Mouse (Mus musculus) splenic B cell, adult 2 months (primary cell): ENCODE measurements around the gene Aldh6a1.
A peak's percentile ranks its signal among the peaks of the same experiment; 100 is the strongest.

ENCODE experiments used
- DNase-seq: peaks from one replicate; pipeline ENCODE4 v3.0.0-alpha.2; 2011; ENCODE audit warnings: low read depth, low spot score
- H3K27me3 ChIP-seq: 2 replicates; pipeline ENCODE4 v1.6.1; 2012; ENCODE audit warnings: mild to moderate bottlenecking, low read length, moderate library complexity, mixed read lengths; ENCODE audit not compliant: control insufficient read depth, poor library complexity, insufficient read depth, severe bottlenecking
- H3K36me3 ChIP-seq: 2 replicates; pipeline ENCODE4 v1.6.1; 2012; ENCODE audit warnings: mild to moderate bottlenecking, low read length, moderate library complexity, mixed read lengths; ENCODE audit not compliant: control insufficient read depth, poor library complexity, insufficient read depth, severe bottlenecking

Gene Aldh6a1

GRCm38 (mm10) chr12:84450718-84451646 is at the start of gene Aldh6a1, which contains the start of gene Lin52:
Gene Aldh6a1, minus strand, starts transcription at chr12:84451004.
Gene Lin52, plus strand, starts transcription at chr12:84451422.
- DNase-seq: peak; percentile 99
- Histone ChIP-seq H3K27me3 (no peaks in the 10 kb centered on the region; the same call in 1 of the 2 replicates), H3K36me3 (no peaks in the 10 kb centered on the region)

GRCm38 (mm10) chr12:84496795-84497194 is 46.0 kb upstream of the Aldh6a1 start:
- Histone ChIP-seq H3K27me3 (no peaks in the 10 kb centered on the region), H3K36me3 (no peaks in the 10 kb centered on the region)
- no peak for DNase-seq

- Histone ChIP-seq H3K36me3 (no peaks in the 10 kb centered on the region), H3K27me3 (no peaks in the 10 kb centered on the region)
- no peak for DNase-seq
Measured at GRCm38 (mm10) chr12:84487324-84488056, 36.7 kb upstream of the Aldh6a1 start.

- no peaks in the 10 kb centered on the region for H3K27me3 ChIP-seq
- no peak for DNase-seq
- H3K36me3 ChIP-seq: no peaks in the 10 kb centered on the region
Measured at GRCm38 (mm10) chr12:84482778-84483585, 32.2 kb upstream of the Aldh6a1 start.

- no peak for DNase-seq
- Histone ChIP-seq H3K36me3 (no peaks in the 10 kb centered on the region), H3K27me3 (no peaks in the 10 kb centered on the region)
Measured at GRCm38 (mm10) chr12:84481251-84481650, 30.4 kb upstream of the Aldh6a1 start.

GRCm38 (mm10) chr12:84478937-84479336 is 28.1 kb upstream of the Aldh6a1 start:
- no peak for DNase-seq
- Histone ChIP-seq H3K27me3 (no peaks in the 10 kb centered on the region), H3K36me3 (no peaks in the 10 kb centered on the region)

- DNase-seq: peak; percentile 74
- Histone ChIP-seq H3K27me3 (no peaks in the 10 kb centered on the region), H3K36me3 (peaks cover 5% of the 10 kb centered on the region; the same call in 1 of the 2 replicates)
Measured at GRCm38 (mm10) chr12:84468701-84469100, 17.9 kb upstream of the Aldh6a1 start.

GRCm38 (mm10) chr12:84462856-84463255 is 12.1 kb upstream of the Aldh6a1 start:
- no peaks in the 10 kb centered on the region for H3K27me3 ChIP-seq
- peaks cover 13% of the 10 kb centered on the region for H3K36me3 ChIP-seq
- DNase-seq: no peak

GRCm38 (mm10) chr12:84461416-84461815 is 10.6 kb upstream of the Aldh6a1 start:
- no peak for DNase-seq
- H3K27me3 ChIP-seq: no peaks in the 10 kb centered on the region
- H3K36me3 ChIP-seq: peaks cover 13% of the 10 kb centered on the region

- Histone ChIP-seq H3K36me3 (peaks cover 13% of the 10 kb centered on the region), H3K27me3 (no peaks in the 10 kb centered on the region)
- DNase-seq: no peak
Measured at GRCm38 (mm10) chr12:84459845-84460244, 9.0 kb upstream of the Aldh6a1 start.

GRCm38 (mm10) chr12:84456911-84457310 is 6.1 kb upstream of the Aldh6a1 start:
- peaks cover 9% of the 10 kb centered on the region for H3K36me3 ChIP-seq
- H3K27me3 ChIP-seq: no peaks in the 10 kb centered on the region; the same call in 1 of the 2 replicates
- DNase-seq: no peak

GRCm38 (mm10) chr12:84451801-84452200 is 997 bp upstream of the Aldh6a1 start:
- peak; percentile 58 for DNase-seq
- Histone ChIP-seq H3K36me3 (no peaks in the 10 kb centered on the region), H3K27me3 (no peaks in the 10 kb centered on the region; the same call in 1 of the 2 replicates)

GRCm38 (mm10) chr12:84450351-84450717 is 470 bp downstream of the Aldh6a1 start:
- no peaks in the 10 kb centered on the region for H3K36me3 ChIP-seq
- DNase-seq: no peak
- no peaks in the 10 kb centered on the region; the same call in 1 of the 2 replicates for H3K27me3 ChIP-seq

GRCm38 (mm10) chr12:84449887-84450286 is 917 bp downstream of the Aldh6a1 start:
- Histone ChIP-seq H3K27me3 (no peaks in the 10 kb centered on the region; the same call in 1 of the 2 replicates), H3K36me3 (no peaks in the 10 kb centered on the region)
- DNase-seq: no peak
